Mouse (Mus musculus): ENCODE results near the gene Crtam.

Crtam gene

GRCm38 (mm10) chr9:41007785-41008184, 3.4 kb upstream of the Crtam start:
- no peak for DNase-seq (ENCODE audit: low spot score)

GRCm38 (mm10) chr9:40997116-40997779, 7.2 kb downstream of the Crtam start:
- no peak for DNase-seq (ENCODE audit: low spot score)

- no peak for DNase-seq (ENCODE audit: low spot score)
Observed at GRCm38 (mm10) chr9:40994075-40994474, 10.4 kb downstream of the Crtam start.

- no peak for DNase-seq (ENCODE audit: low spot score)
Observed at GRCm38 (mm10) chr9:40991511-40991910, 12.9 kb downstream of the Crtam start.

GRCm38 (mm10) chr9:40989940-40990588, 14.4 kb downstream of the Crtam start:
- DNase-seq (ENCODE audit: low spot score), result no peak

GRCm38 (mm10) chr9:40984313-40984712, 20.1 kb downstream of the Crtam start:
- DNase-seq (ENCODE audit: low spot score), result no peak

- no peak for DNase-seq (ENCODE audit: low spot score)
Observed at GRCm38 (mm10) chr9:40983758-40984157, 20.7 kb downstream of the Crtam start.

GRCm38 (mm10) chr9:40982480-40982879, 21.9 kb downstream of the Crtam start:
- DNase-seq (ENCODE audit: low spot score), result no peak

- DNase-seq (ENCODE audit: low spot score), result no peak
Observed at GRCm38 (mm10) chr9:40974042-40974801, 30.2 kb downstream of the Crtam start.

- DNase-seq (ENCODE audit: low spot score), result no peak
Observed at GRCm38 (mm10) chr9:40964418-40964714, 40.1 kb downstream of the Crtam start.

- peak; percentile 16 for DNase-seq (ENCODE audit: low spot score)
Observed at GRCm38 (mm10) chr9:40963586-40964417, 40.6 kb downstream of the Crtam start, which contains the start of gene Jhy. Gene Jhy (minus strand): TSS chr9:40964118.

- DNase-seq (ENCODE audit: low spot score), result no peak
Observed at GRCm38 (mm10) chr9:40961401-40961800, 43.0 kb downstream of the Crtam start.

GRCm38 (mm10) chr9:40949039-40949615, 55.3 kb downstream of the Crtam start:
- no peak for DNase-seq (ENCODE audit: low spot score)

GRCm38 (mm10) chr9:40948473-40948872, 56.0 kb downstream of the Crtam start:
- no peak for DNase-seq (ENCODE audit: low spot score)

- no peak for DNase-seq (ENCODE audit: low spot score)
Observed at GRCm38 (mm10) chr9:40947131-40947530, 57.3 kb downstream of the Crtam start.

- no peak for DNase-seq (ENCODE audit: low spot score)
Observed at GRCm38 (mm10) chr9:40937425-40937824, 67.0 kb downstream of the Crtam start.

GRCm38 (mm10) chr9:40933323-40933722, 71.1 kb downstream of the Crtam start:
- DNase-seq (ENCODE audit: low spot score), result no peak

GRCm38 (mm10) chr9:40927351-40927980, 77.0 kb downstream of the Crtam start:
- no peak for DNase-seq (ENCODE audit: low spot score)

All from ovary, postnatal 36 days (tissue).